Mouse (Mus musculus) heart, postnatal 10 days (tissue): Measurements from ENCODE around the gene Lhfpl2. TPM values are rescaled to one million over a fixed set of nuclear protein-coding genes. Genes with fewer than 3 reads are reported as not detected.
A peak's percentile ranks its signal among the peaks of the same experiment; 100 is the strongest.
"Not testable (repeated sequence)": the region's sequence is repeated elsewhere in the genome, so short reads cannot be mapped to it uniquely, and the experiment has no call there.

ENCODE experiments used
- DNase-seq, 2 experiments: peaks; one replicate each; pipeline ENCODE4 v3.0.0; 2021
- intact Hi-C: fragments of 180-260 bp; cut with DNase I; formaldehyde crosslinking; loops from one replicate; pipeline ENCODE4 v1.15.1; 2025
- total RNA-seq, 2 experiments: library from RNA; stranded (reverse); gene quantifications; 2 replicates each; pipeline ENCODE4 v1.2.3; 2021

The Lhfpl2 gene
- 10 to 100 TPM; 23.5 to 38.5 TPM for total RNA-seq

- peak; percentile 70 to 80 for DNase-seq
- intact Hi-C loops: loop anchor here (5.0 kb wide), 2 partner anchors 66 to 221 kb away; no protein-coding TSS in a partner anchor
Observed at GRCm38 (mm10) chr13:94057563-94058560, at the start of gene Lhfpl2. Gene Lhfpl2, plus strand, starts transcription at chr13:94057796.

- peak; percentile 70 to 83 for DNase-seq
- intact Hi-C loops: no loop called here
Observed at GRCm38 (mm10) chr13:94011996-94012575, 45.5 kb upstream of the Lhfpl2 start.

- intact Hi-C loops: no loop called here
- no peak for DNase-seq
Observed at GRCm38 (mm10) chr13:94013986-94014385, 43.6 kb upstream of the Lhfpl2 start.

- DNase-seq, intact Hi-C loops: not testable (repeated sequence)
Observed at GRCm38 (mm10) chr13:94024575-94024974, 33.0 kb upstream of the Lhfpl2 start.

- intact Hi-C loops: no loop called here
- DNase-seq: no peak
Observed at GRCm38 (mm10) chr13:94029147-94029546, 28.4 kb upstream of the Lhfpl2 start.

GRCm38 (mm10) chr13:94030551-94030950 is 27.0 kb upstream of the Lhfpl2 start:
- intact Hi-C loops: no loop called here
- no peak for DNase-seq

GRCm38 (mm10) chr13:94037313-94038051 is 20.1 kb upstream of the Lhfpl2 start:
- peak; percentile 58 to 60 for DNase-seq
- intact Hi-C loops: no loop called here

- intact Hi-C loops: no loop called here
Observed at GRCm38 (mm10) chr13:94038052-94038340, 19.6 kb upstream of the Lhfpl2 start.

GRCm38 (mm10) chr13:94050036-94050435 is 7.6 kb upstream of the Lhfpl2 start:
- intact Hi-C loops: no loop called here
- DNase-seq: peak in 1 of 2 experiments; percentile 39

More at GRCm38 (mm10) chr13:94038052-94038340, 19.6 kb upstream of the Lhfpl2 start:
- DNase-seq: no peak

- intact Hi-C loops: no loop called here
- no peak for DNase-seq
Observed at GRCm38 (mm10) chr13:94050782-94051181, 6.8 kb upstream of the Lhfpl2 start.

- intact Hi-C loops: loop anchor here (5.0 kb wide), 2 partner anchors 65 to 220 kb away; no protein-coding TSS in a partner anchor
Observed at GRCm38 (mm10) chr13:94057036-94057562, 497 bp upstream of the Lhfpl2 start.

GRCm38 (mm10) chr13:94058642-94059222 is 1.1 kb downstream of the Lhfpl2 start:
- intact Hi-C loops: loop anchor here (5.0 kb wide), 2 partner anchors 66 to 221 kb away; no protein-coding TSS in a partner anchor
- no peak for DNase-seq

More at GRCm38 (mm10) chr13:94057036-94057562, 497 bp upstream of the Lhfpl2 start:
- no peak for DNase-seq

GRCm38 (mm10) chr13:94059373-94059772 is 1.8 kb downstream of the Lhfpl2 start:
- no peak for DNase-seq
- intact Hi-C loops: loop anchor here (5.0 kb wide), 2 partner anchors 67 to 222 kb away; no protein-coding TSS in a partner anchor

GRCm38 (mm10) chr13:94059778-94060177 is 2.2 kb downstream of the Lhfpl2 start:
- intact Hi-C loops: loop anchor here (5.0 kb wide), 4 partner anchors 67 to 267 kb away; no protein-coding TSS in a partner anchor

GRCm38 (mm10) chr13:94060461-94060860 is 2.9 kb downstream of the Lhfpl2 start:
- no peak for DNase-seq
- intact Hi-C loops: loop anchor here (5.0 kb wide), 2 partner anchors 82 to 268 kb away; no protein-coding TSS in a partner anchor

More at GRCm38 (mm10) chr13:94059778-94060177, 2.2 kb downstream of the Lhfpl2 start:
- peak; percentile 52 to 71 for DNase-seq

GRCm38 (mm10) chr13:94061256-94061877 is 3.8 kb downstream of the Lhfpl2 start:
- intact Hi-C loops: loop anchor here (5.0 kb wide), 2 partner anchors 81 to 269 kb away; no protein-coding TSS in a partner anchor
- DNase-seq: no peak

- DNase-seq: peak in 1 of 2 experiments; percentile 39
- intact Hi-C loops: loop anchor here (2.0 to 5.0 kb wide), 3 partner anchors 80 to 270 kb away; no protein-coding TSS in a partner anchor
Observed at GRCm38 (mm10) chr13:94062349-94063111, 4.9 kb downstream of the Lhfpl2 start.

GRCm38 (mm10) chr13:94063156-94063555 is 5.6 kb downstream of the Lhfpl2 start:
- intact Hi-C loops: loop anchor here (2.0 to 5.0 kb wide), 3 partner anchors 79 to 271 kb away; no protein-coding TSS in a partner anchor
- peak; percentile 37 to 41 for DNase-seq
